Mouse (Mus musculus) CH12.LX (cell line): Measurements from ENCODE around the gene Pde8b. TPM values are rescaled to one million over a fixed set of nuclear protein-coding genes. Genes with fewer than 3 reads are reported as not detected.

ENCODE experiments used
- DNase-seq: peaks from one replicate; pipeline ENCODE4 v3.0.0-alpha.2; 2013; ENCODE audit errors: extremely low read depth
- H3K27ac ChIP-seq: 2 replicates; pipeline ENCODE4 v1.5.1; 2012; ENCODE audit warnings: low read depth, mild to moderate bottlenecking, control low read depth, moderate library complexity; ENCODE audit not compliant: insufficient read depth
- H3K27me3 ChIP-seq: replicated peaks from 2 replicates; pipeline ENCODE3; 2012; ENCODE audit warnings: inconsistent platforms
- H3K36me3 ChIP-seq, 2 experiments: replicated peaks in 1 of 2; 2 replicates each; pipeline versions ENCODE3 to v1.6.1; 2012; ENCODE audit warnings: inconsistent platforms in 1 of 2, low read length in 1 of 2, mild to moderate bottlenecking in 1 of 2, mixed read lengths in 1 of 2, moderate library complexity in 1 of 2; ENCODE audit not compliant: control insufficient read depth in 1 of 2, insufficient read depth in 1 of 2
- H3K4me1 ChIP-seq, 2 experiments: 2 replicates each; pipeline ENCODE4 v1.6.1; 2012; ENCODE audit warnings: inconsistent platforms in 1 of 2, moderate library complexity in 1 of 2; ENCODE audit not compliant: insufficient read depth in 2 of 2, control insufficient read depth in 1 of 2
- H3K4me2 ChIP-seq: 2 replicates; pipeline ENCODE4 v1.6.1; 2012; ENCODE audit warnings: low read depth, mild to moderate bottlenecking, control low read depth; ENCODE audit not compliant: poor library complexity, insufficient read depth, severe bottlenecking
- H3K4me3 ChIP-seq, 3 experiments: fragments of 150-350 bp in 1 of 3; sonication (generic) in 1 of 3; replicated peaks in 1 of 3; 2 replicates each; pipeline versions ENCODE3 to v1.5.1; 2011 to 2012; ENCODE audit warnings: low read depth in 2 of 3, low read length in 2 of 3, mild to moderate bottlenecking in 2 of 3, moderate library complexity in 2 of 3, control low read depth in 1 of 3, improper control_type of control experiment in 1 of 3, inconsistent platforms in 1 of 3, mixed read lengths in 1 of 3; ENCODE audit not compliant: poor library complexity in 1 of 3
- H3K79me2 ChIP-seq: replicated peaks from 2 replicates; pipeline ENCODE4 v1.6.1; 2012; ENCODE audit warnings: mild to moderate bottlenecking, moderate library complexity; ENCODE audit not compliant: control insufficient read depth, poor library complexity, insufficient read depth, severe bottlenecking; ENCODE audit errors: extremely low read depth
- H3K9ac ChIP-seq: 2 replicates; pipeline ENCODE4 v1.6.1; 2012; ENCODE audit warnings: low read depth, mild to moderate bottlenecking, control low read depth, moderate library complexity; ENCODE audit not compliant: insufficient read depth
- H3K9me3 ChIP-seq: replicated peaks from 2 replicates; pipeline ENCODE3; 2012; ENCODE audit warnings: low read length, inconsistent platforms, mixed read lengths
- BHLHE40 ChIP-seq: IDR thresholded peaks from 2 replicates; pipeline ENCODE4 v1.6.1; 2011; ENCODE audit warnings: mild to moderate bottlenecking, low read depth, low read length, improper control_type of control experiment
- CHD1 ChIP-seq: IDR thresholded peaks from 2 replicates; pipeline ENCODE4 v1.6.1; 2012; ENCODE audit warnings: low read depth, low read length, improper control_type of control experiment, inconsistent platforms
- CHD2 ChIP-seq: IDR thresholded peaks from 2 replicates; pipeline ENCODE4 v1.6.1; 2011; ENCODE audit warnings: low read length, improper control_type of control experiment
- ELF1 ChIP-seq: IDR thresholded peaks from 2 replicates; pipeline ENCODE4 v1.6.1; 2014; ENCODE audit warnings: low read depth, mild to moderate bottlenecking, inconsistent platforms, low read length, improper control_type of control experiment
- JUN ChIP-seq: IDR thresholded peaks from 2 replicates; pipeline ENCODE4 v1.6.1; 2011; ENCODE audit warnings: low read depth, mild to moderate bottlenecking, low read length, improper control_type of control experiment, moderate library complexity; ENCODE audit not compliant: insufficient read depth
- MAFK ChIP-seq: IDR thresholded peaks from 2 replicates; pipeline ENCODE4 v1.6.1; 2011; ENCODE audit warnings: low read length, improper control_type of control experiment; ENCODE audit not compliant: insufficient replicate concordance
- MAX ChIP-seq: IDR thresholded peaks from 2 replicates; pipeline ENCODE4 v1.6.1; 2011; ENCODE audit warnings: low read length, improper control_type of control experiment
- MAZ ChIP-seq: IDR thresholded peaks from 2 replicates; pipeline ENCODE4 v1.6.1; 2012; ENCODE audit warnings: low read depth, mild to moderate bottlenecking, inconsistent platforms, low read length, improper control_type of control experiment, moderate library complexity
- MXI1 ChIP-seq: IDR thresholded peaks from 2 replicates; pipeline ENCODE4 v1.6.1; 2011; ENCODE audit warnings: mild to moderate bottlenecking, low read depth, low read length, improper control_type of control experiment
- NELFE ChIP-seq: IDR thresholded peaks from 2 replicates; pipeline ENCODE4 v1.6.1; 2011; ENCODE audit warnings: low read depth, low read length, improper control_type of control experiment
- NRF1 ChIP-seq: IDR thresholded peaks from 2 replicates; pipeline ENCODE4 v1.6.1; 2014; ENCODE audit warnings: low read depth, mild to moderate bottlenecking, inconsistent platforms, low read length, improper control_type of control experiment, moderate library complexity
- PAX5 ChIP-seq: IDR thresholded peaks from 2 replicates; pipeline ENCODE4 v1.6.1; 2012; ENCODE audit warnings: low read length, inconsistent platforms, mixed read lengths
- POLR2A ChIP-seq: IDR thresholded peaks from 2 replicates; pipeline ENCODE4 v1.6.1; 2011; ENCODE audit warnings: low read depth, mild to moderate bottlenecking, improper control_type of control experiment, low read length
- POLR2AphosphoS2 ChIP-seq: IDR thresholded peaks from 2 replicates; pipeline ENCODE4 v1.6.1; 2011; ENCODE audit warnings: low read depth, low read length, improper control_type of control experiment
- RCOR1 ChIP-seq: conservative IDR thresholded peaks from 2 replicates; pipeline ENCODE4 v1.6.1; 2012; ENCODE audit warnings: low read depth, mild to moderate bottlenecking, inconsistent platforms, low read length, improper control_type of control experiment
- SIN3A ChIP-seq: IDR thresholded peaks from 2 replicates; pipeline ENCODE4 v1.6.1; 2012; ENCODE audit warnings: low read length, improper control_type of control experiment, inconsistent platforms
- SMC3 ChIP-seq: IDR thresholded peaks from 2 replicates; pipeline ENCODE4 v1.6.1; 2011; ENCODE audit warnings: low read depth, low read length, improper control_type of control experiment
- TBP ChIP-seq: conservative IDR thresholded peaks from 2 replicates; pipeline ENCODE4 v1.6.1; 2011; ENCODE audit warnings: low read depth, low read length, improper control_type of control experiment
- UBTF ChIP-seq: IDR thresholded peaks from 2 replicates; pipeline ENCODE4 v1.6.1; 2012; ENCODE audit warnings: low read depth, mild to moderate bottlenecking, inconsistent platforms, low read length, improper control_type of control experiment, moderate library complexity
- USF2 ChIP-seq: conservative IDR thresholded peaks from 2 replicates; pipeline ENCODE4 v1.6.1; 2011; ENCODE audit warnings: low read depth, low read length, improper control_type of control experiment
- dilution Hi-C: fragments of 300-500 bp; cut with MboI; formaldehyde crosslinking; loops from 2 replicates; pipeline ENCODE4 v1.14.3; 2020; ENCODE audit warnings: low sequenced_read_pairs; ENCODE audit not compliant: extremely low pct_unique_long_range_greater_than_20kb, extremely low pct_ligation_motif_present
- in situ Hi-C: fragments of 300-500 bp; cut with MboI; formaldehyde crosslinking; loops from 3 replicates; pipeline ENCODE4 v1.14.3; 2019; ENCODE audit warnings: low sequenced_read_pairs, low pct_ligation_motif_present, low pct_unique_long_range_greater_than_20kb, mixed read lengths
- polyA plus RNA-seq: library from polyadenylated mRNA; unstranded; fragments of >175 nt; gene quantifications from 2 replicates; pipeline ENCODE4 v1.2.1, GENCODE M21; 2012; ENCODE audit warnings: low read depth; ENCODE audit not compliant: insufficient read length
- total RNA-seq, 2 experiments: library from RNA; depleted of rRNA; stranded (reverse); fragments of 300-350 nt in 1 of 2; fragments of >200 nt in 1 of 2; gene quantifications; 2 replicates each; pipeline ENCODE4 v1.2.3; 2012 to 2014

Gene Pde8b
- total and polyA plus RNA-seq, 3 experiments: 0.25 to 2.0 (median 0.93) TPM

DNA sequence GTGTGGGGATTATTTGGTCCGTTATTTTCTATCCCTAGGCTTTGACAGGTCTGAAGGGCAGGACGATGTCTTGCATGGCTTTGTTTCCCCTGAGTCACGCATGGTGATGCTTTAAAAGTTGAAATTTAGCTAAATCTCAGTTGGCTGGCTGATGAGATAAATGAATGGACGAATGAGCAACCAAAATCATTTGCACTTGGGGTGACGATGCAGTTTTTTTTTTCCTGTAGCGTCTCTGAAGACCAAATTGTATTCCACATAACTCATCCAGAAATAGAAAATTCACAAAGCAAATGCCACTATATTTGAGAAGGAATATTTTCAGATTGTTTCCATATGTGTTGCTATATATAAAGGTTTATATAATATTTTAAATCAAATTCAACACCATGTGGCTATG is 6.9 kb upstream of the Pde8b start:
- H3K4me1 ChIP-seq: peaks cover 3 to 12% of the 10 kb centered on the region in 2 experiments
- H3K79me2 ChIP-seq: no peaks in the 10 kb centered on the region
- dilution Hi-C loops: no loop called here
- no peak overlapping the region for H3K4me3 ChIP-seq
- TF ChIP-seq BHLHE40 (no peak), NELFE (no peak)
- H3K4me2 ChIP-seq: no peak overlapping the region
- H3K9ac ChIP-seq: no peak overlapping the region
- no peak overlapping the region for H3K27ac ChIP-seq
- in situ Hi-C loops: no loop called here
- no peaks in the 10 kb centered on the region for H3K27me3 ChIP-seq
- H3K36me3 ChIP-seq: no peaks in the 10 kb centered on the region
- no peak for DNase-seq
- H3K9me3 ChIP-seq: no peaks in the 10 kb centered on the region

DNA sequence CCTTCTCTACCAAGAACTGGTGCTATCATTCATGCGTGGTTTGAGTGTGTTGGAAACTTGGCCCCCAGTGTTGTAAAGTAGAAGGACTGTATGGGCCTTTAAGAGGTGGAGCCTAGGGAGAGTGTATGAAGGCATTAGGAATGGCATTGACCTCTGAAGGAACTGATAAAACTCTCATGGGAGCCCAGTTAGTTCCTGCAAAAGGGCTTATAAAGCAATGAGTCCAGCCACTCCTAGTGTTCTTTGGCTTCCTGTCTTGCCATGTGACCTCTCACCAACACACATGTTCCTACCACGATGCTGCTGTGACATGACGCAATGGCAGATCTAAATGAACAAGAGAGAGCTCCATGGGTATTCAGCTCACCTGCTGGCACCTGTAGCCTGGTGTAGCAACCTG is 4.9 kb upstream of the Pde8b start:
- no peaks in the 10 kb centered on the region for H3K4me1 ChIP-seq
- H3K27ac ChIP-seq: no peak overlapping the region
- no peaks in the 10 kb centered on the region for H3K27me3 ChIP-seq
- H3K79me2 ChIP-seq: no peaks in the 10 kb centered on the region
- H3K9ac ChIP-seq: no peak overlapping the region
- no peak for TF ChIP-seq ELF1
- no peak for TF ChIP-seq TBP
- TF ChIP-seq JUN: no peak
- no peak for TF ChIP-seq MAZ
- TF ChIP-seq MXI1: no peak
- TF ChIP-seq NRF1: no peak
- no peak for TF ChIP-seq UBTF
- TF ChIP-seq CHD2: no peak
- TF ChIP-seq POLR2AphosphoS2: no peak
- no peak for TF ChIP-seq RCOR1
- no peak for TF ChIP-seq MAFK
- TF ChIP-seq PAX5: no peak
- no peak for TF ChIP-seq POLR2A
- TF ChIP-seq SIN3A: no peak
- TF ChIP-seq CHD1: no peak
- no peak for TF ChIP-seq USF2
- no peak for TF ChIP-seq SMC3
- no peak for TF ChIP-seq MAX
- no peak for TF ChIP-seq NELFE
- in situ Hi-C loops: no loop called here
- H3K4me2 ChIP-seq: no peak overlapping the region
- DNase-seq: no peak
- no peaks in the 10 kb centered on the region for H3K36me3 ChIP-seq
- no peaks in the 10 kb centered on the region for H3K9me3 ChIP-seq
- H3K4me3 ChIP-seq: no peak overlapping the region
- dilution Hi-C loops: no loop called here
